Mouse (Mus musculus) liver, adult (tissue): ENCODE measurements around the gene Stn1.

Experiments used
- GATA4 ChIP-seq: IDR thresholded peaks from 2 replicates; pipeline ENCODE4 v1.6.1; 2014; ENCODE audit warnings: mild to moderate bottlenecking, low read length; ENCODE audit not compliant: insufficient replicate concordance

The Stn1 gene

DNA sequence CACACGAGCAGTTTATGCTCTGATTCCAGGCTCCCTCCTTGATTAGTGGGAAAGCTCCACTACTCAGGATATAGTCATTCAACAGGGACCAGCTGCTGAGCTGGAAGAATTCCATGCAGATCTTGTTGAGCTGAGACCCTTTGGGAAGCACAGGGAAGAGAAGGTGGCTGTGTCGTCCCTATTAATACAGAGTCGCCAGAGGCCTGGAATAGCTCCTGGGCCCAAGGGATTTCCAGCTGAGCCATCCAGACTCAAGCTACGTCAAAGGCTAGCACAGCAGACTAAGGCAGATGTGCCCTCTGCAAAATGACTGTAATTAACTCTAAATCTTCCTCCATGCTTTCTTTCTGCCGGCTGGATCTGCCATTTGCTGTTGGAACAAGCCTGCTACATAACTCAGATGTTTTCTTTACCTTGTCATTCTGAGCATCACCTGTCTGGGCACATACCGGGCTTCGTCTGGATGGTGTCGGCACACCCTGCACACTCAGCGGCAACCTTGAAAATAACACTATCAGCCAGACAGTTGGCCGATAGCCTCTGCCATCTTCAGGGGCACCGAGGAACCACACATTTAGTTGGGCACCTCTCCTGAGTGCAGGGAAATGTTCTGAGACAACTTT is 36.8 kb downstream of the Stn1 start:
- TF ChIP-seq GATA4 = no peak

GRCm38 (mm10) chr19:47499841-47500240 is 37.5 kb downstream of the Stn1 start:
- no peak for TF ChIP-seq GATA4

- TF ChIP-seq GATA4 = no peak
Measured at GRCm38 (mm10) chr19:47498942-47499341, 38.4 kb downstream of the Stn1 start.

DNA sequence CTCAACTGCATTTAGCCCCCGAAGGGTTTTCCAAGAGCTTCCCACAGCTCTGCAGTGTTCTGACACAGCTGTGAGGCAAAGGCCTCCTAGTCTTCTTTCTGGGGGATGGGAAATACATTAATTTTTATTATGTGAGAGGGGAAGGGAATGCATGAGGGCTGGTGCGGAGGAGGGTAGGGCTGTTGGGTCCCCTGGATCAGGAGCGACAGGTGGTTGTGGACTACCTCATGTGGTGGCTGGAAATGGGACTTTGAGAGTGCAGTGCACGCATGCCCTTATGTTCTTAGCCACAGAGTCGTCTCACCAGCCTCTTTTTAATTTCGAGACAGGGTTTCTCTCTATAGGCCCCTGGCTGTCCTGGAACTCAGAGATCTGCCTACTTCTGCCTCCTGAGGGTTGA is 39.6 kb downstream of the Stn1 start:
- TF ChIP-seq GATA4 = no peak

DNA sequence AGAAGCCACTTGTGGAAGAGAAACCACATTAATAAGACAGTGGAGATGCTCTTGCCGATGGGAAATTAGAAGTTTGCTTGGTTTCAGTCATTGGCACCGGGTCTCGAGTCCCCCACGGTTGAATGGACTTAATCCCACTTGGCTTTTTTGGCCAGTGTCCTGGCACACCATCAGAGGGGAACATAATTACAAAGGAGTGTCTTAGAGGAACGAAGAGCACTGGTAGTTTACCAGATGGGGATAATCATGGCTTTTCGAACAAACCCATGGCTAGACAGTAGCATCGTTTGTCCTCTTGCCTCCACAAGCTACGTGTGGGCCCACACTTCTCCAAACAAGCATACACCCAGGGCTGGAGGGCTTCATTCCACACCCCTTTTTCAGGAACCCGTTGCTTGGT is 40.0 kb downstream of the Stn1 start:
- no peak for TF ChIP-seq GATA4

DNA sequence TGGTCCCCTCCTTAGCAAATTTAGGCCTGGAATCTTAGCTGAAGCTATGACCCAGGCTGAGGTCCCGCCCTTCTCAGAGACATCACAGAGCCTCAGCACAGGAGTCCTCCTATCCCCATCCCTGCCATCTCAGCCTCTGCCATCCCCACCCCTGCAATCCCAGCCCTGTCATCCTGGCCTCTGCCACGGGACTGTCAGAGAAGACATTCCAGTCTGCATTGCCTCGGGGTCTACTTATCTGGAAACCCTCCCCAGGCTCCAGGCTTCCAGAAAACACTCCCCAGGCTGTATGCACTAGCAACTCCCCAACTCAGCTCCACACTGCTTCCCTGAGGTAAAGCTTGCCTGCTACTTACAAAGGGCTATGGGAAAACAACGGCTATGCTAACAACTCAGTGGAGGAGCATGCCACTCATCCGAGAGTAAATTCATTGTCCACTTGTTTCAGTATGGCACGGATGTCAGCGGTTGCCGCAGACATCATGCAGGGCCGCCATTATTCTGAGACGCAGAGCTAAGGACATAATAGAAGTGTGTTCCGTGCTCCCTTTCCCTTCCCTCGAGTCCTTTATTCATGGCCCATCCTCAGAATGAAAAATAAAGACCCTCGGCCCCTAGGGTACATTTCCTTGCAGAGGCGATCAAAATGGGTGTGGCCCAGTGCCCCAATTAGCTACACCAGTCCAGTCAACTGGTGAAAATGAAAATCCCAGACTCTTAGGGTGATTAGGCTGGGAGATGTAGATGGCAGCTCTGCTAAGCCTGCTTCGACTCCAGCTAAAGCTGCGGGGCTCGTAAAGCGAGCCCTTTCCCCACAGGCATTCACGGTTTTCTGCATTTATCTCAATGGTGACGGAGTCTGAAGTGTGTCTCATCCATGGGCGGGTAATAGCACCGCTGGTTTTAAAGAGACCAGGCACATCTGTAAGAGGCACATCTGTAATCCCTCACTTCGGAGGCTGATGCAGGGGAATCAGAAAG is 44.0 kb downstream of the Stn1 start:
- no peak for TF ChIP-seq GATA4

- no peak for TF ChIP-seq GATA4
Measured at GRCm38 (mm10) chr19:47492422-47492821, 44.9 kb downstream of the Stn1 start.

GRCm38 (mm10) chr19:47491853-47492252 is 45.5 kb downstream of the Stn1 start:
- no peak for TF ChIP-seq GATA4

DNA sequence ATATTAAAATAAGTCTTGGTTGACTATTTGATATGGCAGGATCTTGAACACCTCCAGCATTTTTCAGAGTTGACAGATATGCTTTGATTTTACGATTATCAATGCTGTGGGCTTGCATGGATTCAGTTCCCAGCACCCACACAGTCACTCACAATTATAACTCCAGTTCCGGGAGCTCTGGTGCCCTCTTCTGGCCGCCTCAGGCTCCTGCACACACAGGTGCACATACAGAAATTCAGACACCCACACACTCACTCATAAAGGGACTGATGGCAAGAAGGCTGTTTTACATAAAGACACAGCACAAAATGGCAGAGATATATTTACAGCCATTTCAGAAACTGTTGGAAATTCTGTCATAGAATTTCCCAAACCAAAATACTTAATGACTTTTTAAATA is 48.1 kb downstream of the Stn1 start:
- no peak for TF ChIP-seq GATA4

GRCm38 (mm10) chr19:47488250-47488649 is 49.1 kb downstream of the Stn1 start:
- no peak for TF ChIP-seq GATA4

GRCm38 (mm10) chr19:47487572-47487971 is 49.7 kb downstream of the Stn1 start:
- no peak for TF ChIP-seq GATA4

- no peak for TF ChIP-seq GATA4
Measured at GRCm38 (mm10) chr19:47485997-47486566, 51.2 kb downstream of the Stn1 start.

DNA sequence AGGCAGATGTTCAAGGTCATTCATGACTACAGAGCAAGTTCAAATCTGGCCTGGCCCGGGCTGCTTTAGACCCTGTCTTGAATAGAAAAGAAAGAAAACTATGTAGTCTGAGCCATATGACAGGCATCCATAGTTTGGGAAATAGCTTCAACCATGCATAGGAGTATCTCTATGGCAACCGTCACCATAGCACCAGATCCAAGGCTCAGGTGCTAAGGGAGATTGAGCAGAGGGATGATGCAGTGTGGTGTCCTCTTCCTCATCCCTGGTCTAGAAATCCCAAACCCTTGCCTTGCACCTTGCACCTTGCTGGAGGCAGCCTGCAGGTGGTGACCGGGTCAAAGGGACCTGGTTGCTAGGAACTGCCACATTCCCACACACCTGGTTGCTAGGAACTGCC is 53.2 kb downstream of the Stn1 start:
- TF ChIP-seq GATA4 = no peak

- no peak for TF ChIP-seq GATA4
Measured at GRCm38 (mm10) chr19:47483346-47483745, 54.0 kb downstream of the Stn1 start.

- no peak for TF ChIP-seq GATA4
Measured at GRCm38 (mm10) chr19:47473453-47473852, 63.9 kb downstream of the Stn1 start.

DNA sequence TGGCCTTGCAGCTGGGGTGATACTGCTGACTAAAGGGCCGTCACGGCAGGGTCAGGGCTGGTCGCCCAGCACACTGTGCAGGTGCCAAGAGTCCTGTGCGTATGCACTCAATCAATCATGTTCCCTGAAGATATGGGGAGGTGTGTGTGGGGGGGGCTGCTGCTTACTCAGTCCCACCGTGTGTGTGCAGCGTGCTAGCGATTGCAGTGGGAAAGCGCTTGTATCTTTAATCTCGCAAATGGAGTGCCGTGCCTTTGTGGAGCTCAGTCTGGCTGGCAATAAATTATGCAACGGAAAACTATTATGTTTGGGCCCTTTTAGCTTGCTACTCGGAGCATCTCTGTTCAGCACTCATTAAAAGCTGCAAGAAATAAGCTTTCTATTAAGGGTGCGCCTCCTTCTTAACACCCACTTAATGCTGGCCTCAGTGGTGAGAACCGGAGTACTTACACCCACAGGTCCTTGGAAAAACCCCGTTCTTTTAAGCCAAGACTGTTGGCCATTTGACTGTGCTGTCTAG is 64.4 kb downstream of the Stn1 start:
- no peak for TF ChIP-seq GATA4
